Mouse (Mus musculus): ENCODE results near the gene Setd1a. TPM values are rescaled to one million over a fixed set of nuclear protein-coding genes. Genes with fewer than 3 reads are reported as not detected.
"Not testable (repeated sequence)": the region's sequence is repeated elsewhere in the genome, so short reads cannot be mapped to it uniquely, and the experiment has no call there.

The Setd1a gene
- total and polyA plus RNA-seq, 3 experiments = 4.5 to 51.0 (median 9.8) TPM

GRCm38 (mm10) chr7:127730170-127730569 lies 46.3 kb upstream of the Setd1a start:
- no peak for DNase-seq (ENCODE audit: extremely low read depth)
- H3K9me3 ChIP-seq (replicated peaks; ENCODE audit: low read length) = peaks cover 4% of the 10 kb centered on the region
- dilution Hi-C loops (cut with MboI; ENCODE audit: extremely low pct_ligation_motif_present, extremely low pct_unique_long_range_greater_than_20kb, low sequenced_read_pairs) (no loop called here), in situ Hi-C loops (cut with MboI; ENCODE audit: low pct_ligation_motif_present, low pct_unique_long_range_greater_than_20kb, low sequenced_read_pairs) (no loop called here)
- H3K9ac ChIP-seq (ENCODE audit: insufficient read depth, low read depth) = no peak overlapping the region
- no peak overlapping the region for H3K4me2 ChIP-seq (ENCODE audit: insufficient read depth, low read depth, poor library complexity, severe bottlenecking)
- H3K4me1 ChIP-seq (ENCODE audit: control insufficient read depth in 1 of 2, insufficient read depth in 2 of 2) = no peaks in the 10 kb centered on the region
- H3K4me3 ChIP-seq (replicated peaks in 1 of 3; ENCODE audit: low read depth in 2 of 3, low read length in 2 of 3, poor library complexity in 1 of 3) = no peak overlapping the region
- TF ChIP-seq GABPA (IDR thresholded peaks at IDR 0.05; ENCODE audit: insufficient replicate concordance, low read depth, low read length) = no peak
- no peak for TF ChIP-seq MYC (IDR thresholded peaks at IDR 0.05; ENCODE audit: low read depth, low read length)
- TF ChIP-seq ETS1 (conservative IDR thresholded peaks at IDR 0.05; ENCODE audit: low read depth, low read length) = no peak
- TF ChIP-seq NRF1 (IDR thresholded peaks at IDR 0.05; ENCODE audit: low read depth, low read length) = no peak
- TF ChIP-seq CHD2 (IDR thresholded peaks at IDR 0.05; ENCODE audit: low read length) = no peak
- no peak for TF ChIP-seq MAFK (IDR thresholded peaks at IDR 0.05; ENCODE audit: insufficient replicate concordance, low read length)
- no peak for TF ChIP-seq E2F4 (IDR thresholded peaks at IDR 0.05; ENCODE audit: insufficient replicate concordance, low read depth, low read length)
- no peak for TF ChIP-seq HCFC1 (IDR thresholded peaks at IDR 0.05; ENCODE audit: low read depth, low read length)
- TF ChIP-seq EP300 (IDR thresholded peaks at IDR 0.05; ENCODE audit: low read length) = no peak
- no peak for TF ChIP-seq RCOR1 (conservative IDR thresholded peaks at IDR 0.05; ENCODE audit: low read depth, low read length)
- no peak for TF ChIP-seq JUND (conservative IDR thresholded peaks at IDR 0.05; ENCODE audit: low read depth, low read length)
- TF ChIP-seq ELF1 (IDR thresholded peaks at IDR 0.05; ENCODE audit: low read depth, low read length) = no peak
- TF ChIP-seq ZNF384 (IDR thresholded peaks at IDR 0.05; ENCODE audit: low read depth, low read length) = no peak
- no peak for TF ChIP-seq IRF4 (IDR thresholded peaks at IDR 0.05; ENCODE audit: low read depth, low read length)
- peaks cover 2% of the 10 kb centered on the region for H3K27me3 ChIP-seq (replicated peaks)
- no peak overlapping the region for H3K27ac ChIP-seq (ENCODE audit: insufficient read depth, low read depth)
- H3K36me3 ChIP-seq (replicated peaks in 1 of 2; ENCODE audit: control insufficient read depth in 1 of 2, insufficient read depth in 1 of 2, low read length in 1 of 2) = no peaks in the 10 kb centered on the region
- no peaks in the 10 kb centered on the region for H3K79me2 ChIP-seq (replicated peaks; ENCODE audit: control insufficient read depth, extremely low read depth, insufficient read depth, poor library complexity, severe bottlenecking)

- H3K9ac ChIP-seq (ENCODE audit: insufficient read depth, low read depth); dilution Hi-C loops (cut with MboI; ENCODE audit: extremely low pct_ligation_motif_present, extremely low pct_unique_long_range_greater_than_20kb, low sequenced_read_pairs); H3K4me2 ChIP-seq (ENCODE audit: insufficient read depth, low read depth, poor library complexity, severe bottlenecking); H3K79me2 ChIP-seq (replicated peaks; ENCODE audit: control insufficient read depth, extremely low read depth, insufficient read depth, poor library complexity, severe bottlenecking); H3K9me3 ChIP-seq (replicated peaks; ENCODE audit: low read length); H3K4me1 ChIP-seq (ENCODE audit: control insufficient read depth in 1 of 2, insufficient read depth in 2 of 2); in situ Hi-C loops (cut with MboI; ENCODE audit: low pct_ligation_motif_present, low pct_unique_long_range_greater_than_20kb, low sequenced_read_pairs); DNase-seq (ENCODE audit: extremely low read depth); H3K4me3 ChIP-seq (replicated peaks in 1 of 3; ENCODE audit: low read depth in 2 of 3, low read length in 2 of 3, poor library complexity in 1 of 3); H3K36me3 ChIP-seq (replicated peaks in 1 of 2; ENCODE audit: control insufficient read depth in 1 of 2, insufficient read depth in 1 of 2, low read length in 1 of 2); H3K27me3 ChIP-seq (replicated peaks); H3K27ac ChIP-seq (ENCODE audit: insufficient read depth, low read depth): not testable (repeated sequence)
Measured at GRCm38 (mm10) chr7:127732066-127732465, 44.4 kb upstream of the Setd1a start, which contains the start of gene Ctf2. Ctf2 (minus strand) TSS chr7:127732166.

Measured in CH12.LX (cell line).